Comparison of ENCODE assay signal across 17 mouse cellular contexts in the genomic region with DNA sequence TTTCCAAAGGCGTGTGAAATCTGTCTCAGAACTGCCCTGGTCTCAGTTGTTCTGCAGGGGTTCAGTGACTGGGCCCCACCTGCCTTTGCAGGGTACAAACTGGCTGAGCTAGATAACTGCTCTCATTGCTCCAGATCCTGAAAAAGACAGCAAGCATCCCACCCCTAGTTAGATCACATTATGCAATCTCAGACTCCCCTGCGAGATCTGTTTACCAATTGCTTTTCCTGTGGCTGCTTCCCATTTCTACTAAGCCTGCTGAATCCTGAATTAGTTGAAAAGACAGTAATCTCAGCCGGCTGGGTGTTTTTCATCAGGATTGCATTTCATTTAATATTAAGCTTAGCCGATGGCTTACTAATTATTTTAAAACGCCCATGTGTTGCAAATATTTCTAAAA.
DNase-seq lines count a peak whose midpoint lies in the region; ATAC-seq and TF ChIP-seq lines count a peak whose summit lies in the region.
"Had no signal": no experiment of that assay in that cellular context is flagged by ENCODE, and none has a peak within 500 bp of the region (broad histone marks: within the 10 kb centered on the region; RNA-seq: fewer than 3 reads in every experiment).

No protein-coding gene starts in this region.

- H3K4me1 ChIP-seq in forebrain, postnatal 0 days (ENCODE audit: insufficient read depth), result no peaks in the 10 kb centered on the region
- peaks cover 12% of the 10 kb centered on the region; the same call in 1 of the 2 replicates for H3K4me1 ChIP-seq in forebrain, embryonic 12.5 days
- peaks cover 33% of the 10 kb centered on the region for H3K4me1 ChIP-seq in embryonic facial prominence, embryonic 12.5 days
- peaks cover 23% of the 10 kb centered on the region for H3K4me1 ChIP-seq in midbrain, embryonic 16.5 days (ENCODE audit: control insufficient read depth, insufficient read depth, low read length)
- no peaks in the 10 kb centered on the region for H3K4me1 ChIP-seq in lung, postnatal 0 days (ENCODE audit: insufficient read depth, low read depth, low read length)
- H3K4me1 ChIP-seq: limb, embryonic 12.5 days had no signal

- H3K27me3 ChIP-seq in forebrain, postnatal 0 days (ENCODE audit: insufficient read depth, low read length), result no peaks in the 10 kb centered on the region
- no peaks in the 10 kb centered on the region for H3K27me3 ChIP-seq in forebrain, embryonic 12.5 days
- no peaks in the 10 kb centered on the region for H3K27me3 ChIP-seq in embryonic facial prominence, embryonic 12.5 days
- H3K27me3 ChIP-seq in midbrain, embryonic 16.5 days (ENCODE audit: control insufficient read depth, insufficient read depth, low read depth, low read length), result no peaks in the 10 kb centered on the region
- no peaks in the 10 kb centered on the region for H3K27me3 ChIP-seq in lung, postnatal 0 days (replicated peaks; ENCODE audit: insufficient read depth, low read length)
- H3K27me3 ChIP-seq: limb, embryonic 12.5 days; liver, embryonic 15.5 days; Patski had no signal

- no peak overlapping the region for H3K4me2 ChIP-seq in forebrain, postnatal 0 days (ENCODE audit: low read depth)
- no peak overlapping the region for H3K4me2 ChIP-seq in forebrain, embryonic 12.5 days
- H3K4me2 ChIP-seq in embryonic facial prominence, embryonic 12.5 days (replicated peaks), result no peak overlapping the region
- H3K4me2 ChIP-seq in midbrain, embryonic 16.5 days (ENCODE audit: low read length), result no peak overlapping the region
- H3K4me2 ChIP-seq in lung, postnatal 0 days (replicated peaks; ENCODE audit: low read depth, low read length), result no peak overlapping the region
- H3K4me2 ChIP-seq: limb, embryonic 12.5 days; liver, embryonic 15.5 days had no signal

- DNase-seq in forebrain, postnatal 0 days, result peak; percentile 38
- DNase-seq in left cerebral cortex, postnatal 25 days (ENCODE audit: low spot score in 2 of 2), result peak; percentile 14 to 24
- no peak for DNase-seq in left cerebral cortex, postnatal 10 days (ENCODE audit: extremely low spot score in 1 of 2, low spot score in 2 of 2)
- DNase-seq in ovary, postnatal 10 days (ENCODE audit: low spot score), result no peak
- no peak for DNase-seq in lung, postnatal 0 days (ENCODE audit: low spot score)
- DNase-seq: cerebellum, adult 11 months; cerebellum, postnatal 25 days; kidney, postnatal 25 days; lung, postnatal 4 days; retina, postnatal 1 day had no signal

- TF ChIP-seq CTCF in forebrain, postnatal 0 days (IDR thresholded peaks at IDR 0.05; ENCODE audit: low read depth), result no peak
- TF ChIP-seq CTCF in lung, postnatal 0 days (IDR thresholded peaks at IDR 0.05), result no peak

- no peak overlapping the region for H3K9ac ChIP-seq in forebrain, postnatal 0 days
- no peak overlapping the region for H3K9ac ChIP-seq in forebrain, embryonic 12.5 days
- no peak overlapping the region for H3K9ac ChIP-seq in embryonic facial prominence, embryonic 12.5 days
- H3K9ac ChIP-seq in midbrain, embryonic 16.5 days (ENCODE audit: low read depth, low read length), result no peak overlapping the region
- no peak overlapping the region for H3K9ac ChIP-seq in lung, postnatal 0 days (replicated peaks; ENCODE audit: low read depth)
- H3K9ac ChIP-seq: limb, embryonic 12.5 days; liver, embryonic 15.5 days had no signal

- no peak for TF ChIP-seq EP300 in lung, postnatal 0 days (IDR thresholded peaks at IDR 0.05)

- no peak overlapping the region for H3K4me3 ChIP-seq in forebrain, postnatal 0 days (ENCODE audit: low read depth, low read length)
- H3K4me3 ChIP-seq in forebrain, embryonic 12.5 days (replicated peaks), result no peak overlapping the region
- no peak overlapping the region for H3K4me3 ChIP-seq in embryonic facial prominence, embryonic 12.5 days
- no peak overlapping the region for H3K4me3 ChIP-seq in midbrain, embryonic 16.5 days (ENCODE audit: low read depth, low read length)
- H3K4me3 ChIP-seq in lung, postnatal 0 days (ENCODE audit: low read depth, low read length), result no peak overlapping the region
- H3K4me3 ChIP-seq: limb, embryonic 12.5 days; liver, embryonic 15.5 days had no signal

- H3K9me3 ChIP-seq in forebrain, postnatal 0 days (ENCODE audit: low read length), result no peaks in the 10 kb centered on the region
- no peaks in the 10 kb centered on the region for H3K9me3 ChIP-seq in forebrain, embryonic 12.5 days
- no peaks in the 10 kb centered on the region for H3K9me3 ChIP-seq in embryonic facial prominence, embryonic 12.5 days
- H3K9me3 ChIP-seq in midbrain, embryonic 16.5 days (replicated peaks; ENCODE audit: control insufficient read depth, low read length, poor library complexity, severe bottlenecking), result no peaks in the 10 kb centered on the region
- H3K9me3 ChIP-seq in lung, postnatal 0 days (ENCODE audit: low read length), result no peaks in the 10 kb centered on the region
- H3K9me3 ChIP-seq: limb, embryonic 12.5 days; liver, embryonic 15.5 days had no signal

- H3K27ac ChIP-seq in forebrain, postnatal 0 days (ENCODE audit: low read depth, low read length), result 0 out of 2 replicates have a peak overlapping the region, but pooled peaks have one; percentile 35
- no peak overlapping the region for H3K27ac ChIP-seq in forebrain, embryonic 12.5 days
- peak overlapping the region; percentile 67 for H3K27ac ChIP-seq in embryonic facial prominence, embryonic 12.5 days
- peak overlapping the region; percentile 55 for H3K27ac ChIP-seq in midbrain, embryonic 16.5 days (ENCODE audit: low read length)
- H3K27ac ChIP-seq in lung, postnatal 0 days (ENCODE audit: low read length), result no peak overlapping the region
- H3K27ac ChIP-seq: limb, embryonic 12.5 days; liver, embryonic 15.5 days had no signal

- ATAC-seq in forebrain, postnatal 0 days, result no peak
- ATAC-seq in forebrain, embryonic 12.5 days (ENCODE audit: low FRiP score), result no peak
- ATAC-seq in embryonic facial prominence, embryonic 12.5 days (ENCODE audit: insufficient number of reproducible peaks, insufficient read depth, low FRiP score, low TSS enrichment), result no peak
- peak; percentile 32; the same call in 1 of the 2 replicates for ATAC-seq in midbrain, embryonic 16.5 days
- ATAC-seq in lung, postnatal 0 days, result no peak
- ATAC-seq: intestine, postnatal 0 days; Patski had no signal

- intact Hi-C loops in left cerebral cortex, postnatal 25 days (cut with DNase I), result no loop called here
- intact Hi-C loops in left cerebral cortex, postnatal 10 days (cut with DNase I), result no loop called here

- 45% methylated on average over 5 of the region's 5 CpGs for WGBS in forebrain, postnatal 0 days
- 49% methylated on average over 5 of the region's 5 CpGs for WGBS in forebrain, embryonic 12.5 days
- 41% methylated on average over 5 of the region's 5 CpGs for WGBS in embryonic facial prominence, embryonic 12.5 days
- WGBS in midbrain, embryonic 16.5 days, result 39% methylated on average over 5 of the region's 5 CpGs
- WGBS in lung, postnatal 0 days, result 65% methylated on average over 5 of the region's 5 CpGs

- no peaks in the 10 kb centered on the region for H3K36me3 ChIP-seq in forebrain, postnatal 0 days (ENCODE audit: insufficient read depth)
- H3K36me3 ChIP-seq in forebrain, embryonic 12.5 days (replicated peaks), result no peaks in the 10 kb centered on the region
- no peaks in the 10 kb centered on the region for H3K36me3 ChIP-seq in embryonic facial prominence, embryonic 12.5 days
- no peaks in the 10 kb centered on the region for H3K36me3 ChIP-seq in midbrain, embryonic 16.5 days (ENCODE audit: control insufficient read depth, insufficient read depth, low read length)
- no peaks in the 10 kb centered on the region for H3K36me3 ChIP-seq in lung, postnatal 0 days (ENCODE audit: insufficient read depth, low read length)
- H3K36me3 ChIP-seq: limb, embryonic 12.5 days; liver, embryonic 15.5 days had no signal

Comparison
In these comparisons a context has a peak if more than half of its experiments do, and no peak if none do; other contexts are left out.
1. DNase-seq: peak in forebrain, postnatal 0 days (single experiment) and left cerebral cortex, postnatal 25 days (2 of 2); none in left cerebral cortex, postnatal 10 days (0 of 2), ovary, postnatal 10 days (single experiment) and lung, postnatal 0 days (single experiment).
2. H3K27ac ChIP-seq: peak in forebrain, postnatal 0 days (single experiment), embryonic facial prominence, embryonic 12.5 days (single experiment) and midbrain, embryonic 16.5 days (single experiment); none in forebrain, embryonic 12.5 days (single experiment) and lung, postnatal 0 days (single experiment).